Mouse (Mus musculus) hindbrain, postnatal 0 days (tissue): ENCODE data around the gene Axdnd1. TPM values are rescaled to one million over a fixed set of nuclear protein-coding genes. Genes with fewer than 3 reads are reported as not detected.

Experiments
- ATAC-seq: fragments of 200-750 bp; cut with Nextera tagmentation; 2 replicates; pipeline ENCODE4 v1.8.0; 2017; ENCODE audit warnings: mild to moderate bottlenecking, moderate TSS enrichment, moderate library complexity
- DNase-seq: peaks from one replicate; pipeline ENCODE4 v3.0.0-alpha.2; 2015; ENCODE audit warnings: low spot score
- H3K27ac ChIP-seq: fragments of 300-500 bp; sonication (generic); 2 replicates; pipeline ENCODE4 v1.5.1; 2014; ENCODE audit warnings: mild to moderate bottlenecking
- H3K27me3 ChIP-seq: fragments of 300-500 bp; sonication (generic); 2 replicates; pipeline ENCODE4 v1.6.1; 2014; ENCODE audit warnings: low read length, mixed read lengths; ENCODE audit not compliant: insufficient read depth
- H3K36me3 ChIP-seq: fragments of 300-500 bp; sonication (generic); 2 replicates; pipeline ENCODE4 v1.6.1; 2014; ENCODE audit warnings: low read length, mixed read lengths; ENCODE audit not compliant: insufficient read depth
- H3K4me1 ChIP-seq: fragments of 300-500 bp; sonication (generic); 2 replicates; pipeline ENCODE4 v1.6.1; 2014; ENCODE audit warnings: antibody characterized with exemption, low read length, mixed read lengths; ENCODE audit not compliant: insufficient read depth
- H3K4me2 ChIP-seq: fragments of 300-500 bp; sonication (generic); 2 replicates; pipeline ENCODE4 v1.6.1; 2014; ENCODE audit warnings: low read depth, mild to moderate bottlenecking, low read length, moderate library complexity, mixed read lengths
- H3K4me3 ChIP-seq: fragments of 300-500 bp; sonication (generic); 2 replicates; pipeline ENCODE4 v1.5.1; 2014; ENCODE audit warnings: low read length
- H3K9ac ChIP-seq: fragments of 300-500 bp; sonication (generic); replicated peaks from 2 replicates; pipeline ENCODE4 v1.6.1; 2014; ENCODE audit warnings: mild to moderate bottlenecking, low read length, moderate library complexity, mixed read lengths
- H3K9me3 ChIP-seq: fragments of 300-500 bp; sonication (generic); 2 replicates; pipeline ENCODE4 v1.6.1; 2016; ENCODE audit warnings: low read length, mixed read lengths
- CTCF ChIP-seq: IDR thresholded peaks from 2 replicates; pipeline ENCODE4 v1.5.1; 2016; ENCODE audit warnings: antibody characterized with exemption, control low read depth, low read depth
- WGBS: fragments of 180-500 bp; shearing (Covaris S2); extraction: QIAGEN DNeasy Blood & Tissue Kit; methylation state at CpG from one replicate; pipeline ENCODE4 v1.1.7; 2014; 5-methylcytosine and 5-hydroxymethylcytosine counted together
- polyA plus RNA-seq: library from polyadenylated mRNA; unstranded; fragments of >200 nt; fragmentation: Nextera tagmentation; extraction: Ambion mirVana; gene quantifications from 2 replicates; pipeline ENCODE4 v1.2.1, GENCODE M21; 2015
- total RNA-seq: library from RNA; depleted of rRNA; stranded (reverse); fragments of >200 nt; gene quantifications from 2 replicates; pipeline ENCODE4 v1.2.3, GENCODE M21; 2014

Axdnd1 gene
- total and polyA plus RNA-seq, 2 experiments from 2014 or later, result 0.16 to 0.40 TPM

DNA sequence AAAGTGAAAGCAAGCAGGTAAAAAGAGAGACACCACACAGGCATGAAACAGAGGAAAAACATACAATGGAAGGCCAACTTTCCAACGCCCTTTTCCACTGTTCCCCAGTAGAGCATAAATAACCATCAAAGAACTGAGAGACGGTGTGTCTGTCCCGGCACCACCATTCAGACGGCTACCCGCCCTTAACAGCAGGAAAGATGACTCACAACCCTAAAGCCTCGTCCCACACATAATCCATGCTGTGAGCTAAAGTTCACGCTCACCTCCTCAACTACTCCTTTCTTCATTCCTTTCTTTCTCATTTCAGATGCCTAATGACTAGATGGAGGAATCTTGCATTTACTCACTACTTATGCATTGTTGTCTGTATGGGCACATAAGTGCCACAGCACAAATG is 33.4 kb upstream of the Axdnd1 start:
- no peak for TF ChIP-seq CTCF
- WGBS, result 52% methylated on average over 7 of the region's 7 CpGs
- no peak for ATAC-seq

DNA sequence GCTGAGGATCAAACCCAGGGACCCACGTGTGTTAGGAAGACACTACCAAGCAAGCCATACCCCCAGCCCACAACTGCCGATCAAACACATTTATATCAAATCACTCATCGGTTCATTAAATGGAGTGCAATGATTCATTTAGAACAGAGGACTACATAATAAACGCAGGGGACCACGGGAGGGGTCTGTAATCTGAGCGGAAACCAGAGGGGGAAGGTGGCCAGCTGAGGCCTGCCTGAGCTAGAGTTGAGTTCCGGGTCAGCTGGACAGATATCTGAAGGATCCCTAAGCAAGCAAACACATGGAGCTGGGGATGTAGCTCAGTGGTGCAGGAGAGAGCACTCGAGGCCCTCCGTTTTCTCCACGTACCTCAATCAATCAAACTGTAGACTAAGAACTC is 32.9 kb upstream of the Axdnd1 start:
- H3K4me2 ChIP-seq, result no peak overlapping the region
- TF ChIP-seq CTCF, result no peak
- no peak overlapping the region for H3K4me3 ChIP-seq
- H3K27ac ChIP-seq, result no peak overlapping the region
- H3K9me3 ChIP-seq, result no peaks in the 10 kb centered on the region
- 82% methylated on average over 10 of the region's 10 CpGs for WGBS
- H3K36me3 ChIP-seq, result no peaks in the 10 kb centered on the region
- no peaks in the 10 kb centered on the region for H3K27me3 ChIP-seq
- H3K9ac ChIP-seq, result no peak overlapping the region
- no peaks in the 10 kb centered on the region for H3K4me1 ChIP-seq
- no peak for DNase-seq
- ATAC-seq, result no peak

More for the DNA sequence above, 33.4 kb upstream of the Axdnd1 start:
- no peaks in the 10 kb centered on the region for H3K4me1 ChIP-seq
- no peak overlapping the region for H3K4me3 ChIP-seq
- no peak overlapping the region for H3K9ac ChIP-seq
- H3K27ac ChIP-seq, result no peak overlapping the region
- no peak for DNase-seq
- H3K4me2 ChIP-seq, result no peak overlapping the region
- H3K36me3 ChIP-seq, result no peaks in the 10 kb centered on the region
- H3K9me3 ChIP-seq, result no peaks in the 10 kb centered on the region
- no peaks in the 10 kb centered on the region for H3K27me3 ChIP-seq

DNA sequence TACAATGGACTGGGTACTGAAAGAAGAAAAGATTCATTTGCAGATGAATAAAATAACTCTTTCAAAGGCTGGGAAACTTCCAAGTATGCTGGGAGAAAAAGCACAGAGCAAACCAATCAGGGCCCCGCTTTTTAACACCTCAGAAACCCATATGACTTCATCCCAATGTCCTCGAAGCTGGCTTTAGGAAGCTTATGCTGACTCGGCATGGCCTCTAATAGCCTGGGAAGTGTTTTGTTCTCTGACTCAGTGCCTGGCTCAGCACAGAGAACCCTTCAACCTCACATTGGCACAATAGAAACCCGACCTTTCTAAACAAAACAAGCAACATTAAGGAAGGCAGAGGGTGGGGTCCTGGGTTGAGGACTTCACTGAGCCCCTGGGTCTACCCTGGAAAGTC is 29.5 kb upstream of the Axdnd1 start:
- Histone ChIP-seq H3K9me3 (no peaks in the 10 kb centered on the region), H3K9ac (no peak overlapping the region), H3K27me3 (no peaks in the 10 kb centered on the region), H3K4me1 (no peaks in the 10 kb centered on the region), H3K4me3 (no peak overlapping the region), H3K4me2 (no peak overlapping the region), H3K36me3 (no peaks in the 10 kb centered on the region), H3K27ac (no peak overlapping the region)
- 40% methylated on average over 4 of the region's 4 CpGs for WGBS
- no peak for TF ChIP-seq CTCF
- ATAC-seq (no peak), DNase-seq (no peak)

DNA sequence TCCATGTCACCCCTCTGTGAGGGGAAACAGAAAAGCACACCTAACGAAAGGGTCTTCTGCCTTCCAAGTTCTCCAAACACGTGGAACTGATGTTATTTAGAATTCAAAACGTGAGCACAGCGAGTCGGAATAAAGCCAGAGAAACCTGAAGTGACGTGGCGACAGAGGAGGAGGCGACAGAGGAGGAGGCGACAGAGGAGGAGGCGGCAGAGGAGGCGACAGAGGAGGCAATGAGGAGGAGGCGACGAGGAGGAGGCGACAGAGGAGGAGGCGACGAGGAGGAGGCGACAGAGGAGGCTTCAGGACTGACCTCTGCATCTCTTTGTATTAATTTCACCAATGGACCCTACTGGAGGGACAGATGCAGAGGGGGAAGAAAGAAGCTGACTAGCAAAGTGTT is 28.7 kb upstream of the Axdnd1 start:
- Histone ChIP-seq H3K36me3 (no peaks in the 10 kb centered on the region), H3K9me3 (no peaks in the 10 kb centered on the region), H3K4me3 (no peak overlapping the region), H3K9ac (no peak overlapping the region), H3K27ac (no peak overlapping the region), H3K4me2 (no peak overlapping the region), H3K27me3 (no peaks in the 10 kb centered on the region), H3K4me1 (no peaks in the 10 kb centered on the region)
- DNase-seq (no peak), ATAC-seq (no peak)
- TF ChIP-seq CTCF, result no peak
- 73% methylated on average over 17 of the region's 17 CpGs for WGBS

DNA sequence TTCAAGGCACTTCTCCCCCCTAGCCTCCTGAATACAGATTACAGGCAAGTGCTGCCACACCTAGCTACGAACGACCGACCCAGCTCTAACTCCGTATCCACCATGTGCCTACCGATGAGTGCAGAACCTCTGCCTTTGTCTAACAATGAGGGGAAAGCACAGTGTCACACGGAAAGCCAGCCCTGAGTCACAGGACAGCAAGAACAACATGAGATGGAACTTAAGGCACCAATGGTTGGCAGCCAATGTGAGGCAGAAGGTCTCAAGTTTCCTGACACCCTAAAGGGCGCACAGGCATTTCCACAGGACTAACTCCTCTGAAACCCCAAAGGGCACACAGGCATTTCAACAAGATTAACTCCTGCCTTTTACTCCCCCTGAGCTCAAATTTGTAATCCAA is 28.1 kb upstream of the Axdnd1 start:
- Histone ChIP-seq H3K27ac (no peak overlapping the region), H3K4me1 (no peaks in the 10 kb centered on the region), H3K4me2 (no peak overlapping the region), H3K9ac (no peak overlapping the region), H3K27me3 (no peaks in the 10 kb centered on the region), H3K4me3 (no peak overlapping the region), H3K9me3 (no peaks in the 10 kb centered on the region), H3K36me3 (no peaks in the 10 kb centered on the region)
- WGBS, result 89% methylated on average over 7 of the region's 7 CpGs
- no peak for TF ChIP-seq CTCF
- no peak for ATAC-seq
- DNase-seq, result no peak

DNA sequence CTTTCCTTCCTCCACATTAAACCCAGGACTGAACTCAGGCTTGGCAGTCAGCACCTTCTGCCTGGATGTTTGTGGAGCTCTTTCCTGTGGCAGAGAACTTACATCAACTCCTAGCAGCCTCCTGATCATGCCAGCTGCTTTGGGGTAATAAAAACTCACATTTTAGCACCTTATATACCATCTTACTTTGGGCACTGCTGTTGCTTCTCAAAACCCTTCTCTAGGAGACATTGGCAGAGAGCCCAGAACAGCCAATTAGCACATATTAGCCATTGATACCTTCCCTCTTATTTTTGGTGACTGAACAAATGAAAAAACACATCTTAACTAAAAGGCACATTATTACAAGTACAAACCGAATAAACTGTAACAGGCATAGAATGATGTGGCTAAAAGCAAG is 24.1 kb upstream of the Axdnd1 start:
- H3K27me3 ChIP-seq, result no peaks in the 10 kb centered on the region
- no peak for DNase-seq
- no peak overlapping the region for H3K4me3 ChIP-seq
- no peaks in the 10 kb centered on the region for H3K4me1 ChIP-seq
- ATAC-seq, result no peak
- WGBS, result 77% methylated on average over 1 of the region's 1 CpGs
- no peak overlapping the region for H3K9ac ChIP-seq
- no peak overlapping the region for H3K4me2 ChIP-seq
- H3K36me3 ChIP-seq, result no peaks in the 10 kb centered on the region
- H3K9me3 ChIP-seq, result no peaks in the 10 kb centered on the region
- no peak overlapping the region for H3K27ac ChIP-seq
- no peak for TF ChIP-seq CTCF

DNA sequence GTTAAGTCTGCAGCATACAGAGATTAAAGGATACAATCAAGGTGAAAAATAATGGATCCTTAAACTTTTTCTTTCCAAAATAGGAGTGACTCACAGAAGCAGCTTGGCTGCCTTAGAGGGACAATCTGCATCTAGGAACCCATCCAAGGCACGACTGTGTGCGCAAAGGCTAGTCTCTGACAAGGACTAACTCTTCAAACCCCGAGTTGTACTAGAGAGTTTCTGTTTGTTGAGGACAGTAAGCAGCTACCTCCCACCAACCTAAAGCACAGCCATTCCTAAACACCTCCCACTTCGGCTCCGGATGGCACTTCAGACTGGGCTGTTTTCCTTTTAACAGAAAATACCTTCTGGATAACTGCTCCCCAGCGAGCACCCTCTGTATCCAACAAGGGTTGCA is 21.8 kb upstream of the Axdnd1 start:
- TF ChIP-seq CTCF, result no peak
- Histone ChIP-seq H3K9me3 (no peaks in the 10 kb centered on the region), H3K9ac (no peak overlapping the region), H3K27me3 (no peaks in the 10 kb centered on the region), H3K4me2 (no peak overlapping the region), H3K4me3 (no peak overlapping the region), H3K4me1 (no peaks in the 10 kb centered on the region), H3K36me3 (no peaks in the 10 kb centered on the region), H3K27ac (no peak overlapping the region)
- WGBS, result 86% methylated on average over 6 of the region's 6 CpGs
- ATAC-seq (no peak), DNase-seq (no peak)
